In the genomic region with DNA sequence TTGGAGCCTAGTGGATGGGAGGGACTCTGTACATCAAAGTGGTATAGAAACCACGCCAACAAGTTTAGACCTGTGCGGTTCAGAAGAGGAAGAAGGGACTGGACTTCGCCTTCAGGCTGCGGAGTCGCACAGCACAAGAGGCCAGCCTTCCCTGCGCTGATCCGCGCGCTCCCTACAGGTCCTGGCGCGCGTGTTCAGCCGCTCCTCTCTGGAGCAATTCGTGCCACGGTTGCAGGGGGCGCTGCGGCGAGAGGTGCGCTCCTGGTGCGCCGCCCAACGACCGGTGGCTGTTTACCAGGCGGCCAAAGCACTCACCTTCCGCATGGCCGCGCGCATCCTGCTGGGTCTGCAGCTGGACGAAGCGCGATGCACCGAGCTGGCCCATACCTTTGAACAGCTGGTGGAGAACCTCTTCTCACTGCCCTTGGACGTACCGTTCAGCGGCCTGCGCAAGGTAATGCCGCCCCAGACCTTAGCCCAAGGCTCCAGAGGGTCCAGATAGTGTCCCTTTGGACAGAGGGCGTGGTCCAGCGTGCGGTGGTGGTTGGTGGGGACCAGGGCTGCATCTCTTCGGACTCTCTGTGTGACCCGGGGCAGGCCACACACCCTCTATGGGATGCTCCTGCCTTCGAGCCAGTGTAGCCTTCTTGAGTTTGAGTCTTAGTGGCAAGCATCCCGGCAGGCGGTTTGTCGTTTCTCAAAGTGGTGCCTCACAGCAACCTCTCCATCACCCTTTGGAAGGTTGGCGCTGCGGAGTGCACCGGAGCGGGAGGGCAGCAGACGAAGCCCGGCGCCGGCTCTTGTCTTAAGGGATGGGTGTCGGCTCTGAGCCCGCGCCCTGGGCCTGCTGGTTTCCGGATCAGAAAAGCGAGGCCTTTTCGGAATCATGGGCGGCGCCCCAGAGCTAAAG, we compare ENCODE assay signal across 9 mouse cellular contexts. TPM values are rescaled to one million over a fixed set of nuclear protein-coding genes. Genes with fewer than 3 reads are reported as not detected.
A peak's percentile ranks its signal among the peaks of the same experiment; 100 is the strongest.
DNase-seq lines count a peak whose midpoint lies in the region; ATAC-seq and TF ChIP-seq lines count a peak whose summit lies in the region.
"Had no signal": no experiment of that assay in that cellular context is flagged by ENCODE, and none has a peak within 500 bp of the region (broad histone marks: within the 10 kb centered on the region; RNA-seq: fewer than 3 reads in every experiment).

No protein-coding gene starts in this region.

- no peaks in the 10 kb centered on the region for H3K9me3 ChIP-seq in midbrain, embryonic 10.5 days (replicated peaks)
- no peaks in the 10 kb centered on the region for H3K9me3 ChIP-seq in midbrain, embryonic 16.5 days (replicated peaks; ENCODE audit: control insufficient read depth, low read length, poor library complexity, severe bottlenecking)
- H3K9me3 ChIP-seq in limb, embryonic 14.5 days (ENCODE audit: control insufficient read depth, low read length), result no peaks in the 10 kb centered on the region

- ATAC-seq in midbrain, embryonic 16.5 days, result no peak
- no peak for ATAC-seq in limb, embryonic 14.5 days (ENCODE audit: low FRiP score, low read depth)

- no peak overlapping the region for H3K9ac ChIP-seq in midbrain, embryonic 16.5 days (ENCODE audit: low read depth, low read length)
- H3K9ac ChIP-seq in limb, embryonic 14.5 days (ENCODE audit: low read depth, low read length, severe bottlenecking), result no peak overlapping the region

- DNase-seq in cerebellum, postnatal 10 days, result peak; percentile 46 to 50
- no peak for DNase-seq in cerebellum, adult 18-20 months
- peak; percentile 53 for DNase-seq in midbrain, embryonic 10.5 days (ENCODE audit: low spot score)
- DNase-seq in limb, embryonic 14.5 days (ENCODE audit: low spot score), result no peak
- peak; percentile 45 for DNase-seq in testis, postnatal 10 days (ENCODE audit: low spot score)
- DNase-seq in gastrocnemius, postnatal 10 days, result no peak
- DNase-seq in spleen, adult 12 weeks (ENCODE audit: low spot score), result no peak

- H3K27me3 ChIP-seq in midbrain, embryonic 10.5 days (ENCODE audit: low read depth, poor library complexity, severe bottlenecking), result peaks cover 100% of the 10 kb centered on the region
- H3K27me3 ChIP-seq in midbrain, embryonic 16.5 days (ENCODE audit: control insufficient read depth, insufficient read depth, low read depth, low read length), result peaks cover 95% of the 10 kb centered on the region
- peaks cover 97% of the 10 kb centered on the region for H3K27me3 ChIP-seq in limb, embryonic 14.5 days (ENCODE audit: control insufficient read depth, insufficient read depth, low read length)

- no peak for TF ChIP-seq POLR2A in limb, embryonic 14.5 days (IDR thresholded peaks at IDR 0.05; ENCODE audit: borderline replicate concordance, extremely low read depth, insufficient read depth, insufficient read length)

- no peaks in the 10 kb centered on the region for H3K36me3 ChIP-seq in midbrain, embryonic 10.5 days
- no peaks in the 10 kb centered on the region for H3K36me3 ChIP-seq in midbrain, embryonic 16.5 days (ENCODE audit: control insufficient read depth, insufficient read depth, low read length)
- H3K36me3 ChIP-seq in limb, embryonic 14.5 days (ENCODE audit: control insufficient read depth, insufficient read depth, low read length), result no peaks in the 10 kb centered on the region

- H3K27ac ChIP-seq in midbrain, embryonic 10.5 days (replicated peaks), result no peak overlapping the region
- no peak overlapping the region for H3K27ac ChIP-seq in midbrain, embryonic 16.5 days (ENCODE audit: low read length)
- no peak overlapping the region for H3K27ac ChIP-seq in limb, embryonic 14.5 days (replicated peaks; ENCODE audit: low read depth, low read length)

- WGBS in midbrain, embryonic 10.5 days, result 3% methylated on average over 62 of the region's 62 CpGs
- WGBS in midbrain, embryonic 16.5 days, result 4% methylated on average over 62 of the region's 62 CpGs
- 1% methylated on average over 57 of the region's 62 CpGs for WGBS in limb, embryonic 14.5 days

- peak overlapping the region; percentile 27; the same call in 1 of the 2 replicates for H3K4me3 ChIP-seq in midbrain, embryonic 10.5 days
- no peak overlapping the region for H3K4me3 ChIP-seq in midbrain, embryonic 16.5 days (ENCODE audit: low read depth, low read length)
- H3K4me3 ChIP-seq in limb, embryonic 14.5 days (replicated peaks; ENCODE audit: low read length), result peak overlapping the region; percentile 12; the same call in 1 of the 2 replicates

- no peak overlapping the region for H3K4me2 ChIP-seq in midbrain, embryonic 16.5 days (ENCODE audit: low read length)
- H3K4me2 ChIP-seq in limb, embryonic 14.5 days (replicated peaks; ENCODE audit: low read depth, low read length, severe bottlenecking), result peak overlapping the region; percentile 22

- peaks cover 37% of the 10 kb centered on the region for H3K4me1 ChIP-seq in midbrain, embryonic 10.5 days
- peaks cover 3% of the 10 kb centered on the region for H3K4me1 ChIP-seq in midbrain, embryonic 16.5 days (ENCODE audit: control insufficient read depth, insufficient read depth, low read length)
- H3K4me1 ChIP-seq in limb, embryonic 14.5 days (ENCODE audit: control insufficient read depth, insufficient read depth, low read length), result peaks cover 8% of the 10 kb centered on the region; the same call in 1 of the 2 replicates

RNA-seq across cellular contexts. Expression of a gene that starts 1.8 kb away (rescaled TPM):
- polyA plus RNA-seq in midbrain, embryonic 10.5 days (2016; fragmentation: Nextera tagmentation; extraction: Ambion mirVana), result 0.89 TPM in 1 of 2 replicates, not detected in the other
- not detected in 2 replicates for polyA plus RNA-seq in midbrain, embryonic 16.5 days (2015; fragmentation: Nextera tagmentation; extraction: Ambion mirVana)
- 0.09 and 0.12 TPM in 2 replicates for polyA plus RNA-seq in limb, embryonic 14.5 days (2012; rRNA removed)
- 0.18 and 0.21 TPM in 2 replicates for polyA plus RNA-seq in limb, embryonic 14.5 days (2014; fragmentation: Nextera tagmentation; extraction: Ambion mirVana)
- total RNA-seq in gastrocnemius, postnatal 10 days (2021), result under 1 TPM in 1 of 2 experiments, not detected in 1; 0.20 TPM
- total RNA-seq: left cerebral cortex, adult 18-20 months had no signal

RNA-seq across cellular contexts. Expression of a gene that starts 10.4 kb away (rescaled TPM):
- 1.8 and 3.2 TPM in 2 replicates for polyA plus RNA-seq in midbrain, embryonic 10.5 days (2016; fragmentation: Nextera tagmentation; extraction: Ambion mirVana)
- 0.16 TPM in 1 of 2 replicates, not detected in the other for polyA plus RNA-seq in midbrain, embryonic 16.5 days (2015; fragmentation: Nextera tagmentation; extraction: Ambion mirVana)
- polyA plus RNA-seq in limb, embryonic 14.5 days (2012; rRNA removed), result 6.6 and 8.3 TPM in 2 replicates
- polyA plus RNA-seq in limb, embryonic 14.5 days (2014; fragmentation: Nextera tagmentation; extraction: Ambion mirVana), result 3.0 and 3.4 TPM in 2 replicates
- under 1 TPM; 0.52 TPM for total RNA-seq in gastrocnemius, postnatal 10 days (2021)
- total RNA-seq: left cerebral cortex, adult 18-20 months had no signal

Comparison
In these comparisons a context has a peak if more than half of its experiments do, and no peak if none do; other contexts are left out.
1. DNase-seq: peak in cerebellum, postnatal 10 days (2 of 2), midbrain, embryonic 10.5 days (single experiment) and testis, postnatal 10 days (single experiment); none in cerebellum, adult 18-20 months (0 of 2), limb, embryonic 14.5 days (single experiment), gastrocnemius, postnatal 10 days (single experiment) and spleen, adult 12 weeks (single experiment).